Mouse (Mus musculus) limb, embryonic 10.5 days (tissue): ENCODE results near the gene Atraid. TPM values are rescaled to one million over a fixed set of nuclear protein-coding genes. Genes with fewer than 3 reads are reported as not detected.
A peak's percentile ranks its signal among the peaks of the same experiment; 100 is the strongest.
"Not testable (repeated sequence)": the region's sequence is repeated elsewhere in the genome, so short reads cannot be mapped to it uniquely, and the experiment has no call there.

Experiments
- DNase-seq: peaks from one replicate; pipeline ENCODE4 v3.0.0-alpha.2; 2017; ENCODE audit warnings: low spot score
- H3K27ac ChIP-seq: fragments of 300-500 bp; sonication (generic); 2 replicates; pipeline ENCODE4 v1.5.1; 2016; ENCODE audit warnings: mild to moderate bottlenecking
- H3K27me3 ChIP-seq: fragments of 300-500 bp; sonication (generic); 2 replicates; pipeline ENCODE4 v1.6.1; 2016; ENCODE audit warnings: low read depth, mild to moderate bottlenecking; ENCODE audit not compliant: poor library complexity, severe bottlenecking
- H3K36me3 ChIP-seq: fragments of 300-500 bp; sonication (generic); 2 replicates; pipeline ENCODE4 v1.6.1; 2016; ENCODE audit warnings: mild to moderate bottlenecking, moderate library complexity
- H3K4me1 ChIP-seq: fragments of 300-500 bp; sonication (generic); 2 replicates; pipeline ENCODE4 v1.6.1; 2016
- H3K4me3 ChIP-seq: fragments of 300-500 bp; sonication (generic); 2 replicates; pipeline ENCODE4 v1.5.1; 2016; ENCODE audit warnings: mild to moderate bottlenecking, moderate library complexity
- H3K9me3 ChIP-seq: fragments of 300-500 bp; sonication (generic); replicated peaks from 2 replicates; pipeline ENCODE4 v1.6.1; 2016; ENCODE audit warnings: mild to moderate bottlenecking
- WGBS: fragments of 180-500 bp; shearing (Covaris S2); methylation state at CpG from one replicate; pipeline ENCODE4 v1.1.7; 2016; 5-methylcytosine and 5-hydroxymethylcytosine counted together
- polyA plus RNA-seq: library from polyadenylated mRNA; unstranded; fragments of >200 nt; fragmentation: Nextera tagmentation; extraction: Ambion mirVana; gene quantifications from 2 replicates; pipeline ENCODE4 v1.2.1, GENCODE M21; 2016

Gene Atraid
- polyA plus RNA-seq, 1 experiment from 2014 or later = 69.7 TPM

DNA sequence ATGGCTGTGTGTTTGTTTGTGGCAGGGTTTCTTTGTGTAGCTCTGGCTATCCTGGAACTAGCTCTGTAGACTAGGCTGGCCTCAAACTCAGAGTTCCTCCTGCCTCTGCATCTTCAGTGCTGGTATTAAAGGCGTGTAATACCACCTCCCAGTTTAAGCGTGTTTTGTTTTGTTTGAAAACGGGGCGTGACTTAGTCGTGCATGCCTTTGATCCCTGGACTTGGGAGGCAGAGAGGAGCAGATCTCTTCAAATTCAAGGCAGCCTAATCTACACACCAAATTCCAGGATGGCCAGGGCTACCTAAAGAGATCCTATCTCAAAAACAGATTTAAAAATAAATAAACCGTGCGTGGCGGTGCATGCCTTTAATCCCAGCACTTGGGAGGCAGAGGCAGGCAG lies 16.6 kb upstream of the Atraid start:
- no peaks in the 10 kb centered on the region for H3K27me3 ChIP-seq
- peaks cover 6% of the 10 kb centered on the region for H3K36me3 ChIP-seq
- no peak for DNase-seq
- H3K9me3 ChIP-seq = no peaks in the 10 kb centered on the region
- H3K27ac ChIP-seq = no peak overlapping the region
- H3K4me3 ChIP-seq = no peak overlapping the region
- WGBS = 88% methylated on average over 8 of the region's 8 CpGs
- H3K4me1 ChIP-seq = no peaks in the 10 kb centered on the region

DNA sequence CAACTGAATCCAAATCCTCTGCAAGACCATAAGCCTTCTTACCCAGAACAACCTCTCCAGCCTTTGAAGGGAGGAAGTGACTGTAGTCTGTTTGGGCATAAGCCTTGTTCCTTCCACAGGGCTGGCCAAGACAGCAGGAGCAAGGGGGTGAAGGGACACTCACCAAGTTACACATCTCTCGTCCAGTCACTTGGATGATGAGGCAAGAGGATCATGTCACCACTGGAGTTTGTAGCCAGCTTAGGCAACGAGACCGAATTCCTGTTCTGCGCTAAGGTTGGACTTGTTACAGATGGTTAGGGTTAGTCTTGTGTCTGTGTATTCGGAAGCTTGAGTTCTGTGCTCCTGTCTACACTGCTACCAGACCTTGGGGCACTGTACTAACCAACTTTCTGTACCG lies 13.4 kb upstream of the Atraid start:
- Histone ChIP-seq H3K27me3 (no peaks in the 10 kb centered on the region), H3K36me3 (peaks cover 31% of the 10 kb centered on the region), H3K27ac (no peak overlapping the region), H3K9me3 (no peaks in the 10 kb centered on the region), H3K4me3 (no peak overlapping the region), H3K4me1 (no peaks in the 10 kb centered on the region)
- no peak for DNase-seq
- WGBS = 95% methylated on average over 6 of the region's 6 CpGs

- 82% methylated on average over 11 of the region's 11 CpGs for WGBS
- H3K4me1 ChIP-seq, H3K27me3 ChIP-seq, H3K4me3 ChIP-seq, H3K9me3 ChIP-seq, DNase-seq, H3K27ac ChIP-seq: not testable (repeated sequence)
- H3K36me3 ChIP-seq = peaks cover 49% of the 10 kb centered on the region
These were observed 11.6 kb upstream of the Atraid start for GRCm38 (mm10) chr5:31036556-31036955.

GRCm38 (mm10) chr5:31038171-31038845 lies 9.8 kb upstream of the Atraid start:
- H3K4me3 ChIP-seq = no peak overlapping the region
- H3K36me3 ChIP-seq = peaks cover 54% of the 10 kb centered on the region
- H3K27ac ChIP-seq = no peak overlapping the region
- no peaks in the 10 kb centered on the region for H3K9me3 ChIP-seq
- 90% methylated on average over 7 of the region's 7 CpGs for WGBS
- DNase-seq = no peak
- H3K27me3 ChIP-seq = no peaks in the 10 kb centered on the region
- no peaks in the 10 kb centered on the region for H3K4me1 ChIP-seq

- H3K27me3 ChIP-seq = no peaks in the 10 kb centered on the region
- peaks cover 9% of the 10 kb centered on the region for H3K4me1 ChIP-seq
- no peak for DNase-seq
- H3K27ac ChIP-seq = no peak overlapping the region
- no peak overlapping the region for H3K4me3 ChIP-seq
- 94% methylated on average over 6 of the region's 6 CpGs for WGBS
- H3K36me3 ChIP-seq = peaks cover 14% of the 10 kb centered on the region; the same call in 1 of the 2 replicates
- no peaks in the 10 kb centered on the region for H3K9me3 ChIP-seq
These were observed 1.7 kb upstream of the Atraid start for GRCm38 (mm10) chr5:31046416-31046815.

DNA sequence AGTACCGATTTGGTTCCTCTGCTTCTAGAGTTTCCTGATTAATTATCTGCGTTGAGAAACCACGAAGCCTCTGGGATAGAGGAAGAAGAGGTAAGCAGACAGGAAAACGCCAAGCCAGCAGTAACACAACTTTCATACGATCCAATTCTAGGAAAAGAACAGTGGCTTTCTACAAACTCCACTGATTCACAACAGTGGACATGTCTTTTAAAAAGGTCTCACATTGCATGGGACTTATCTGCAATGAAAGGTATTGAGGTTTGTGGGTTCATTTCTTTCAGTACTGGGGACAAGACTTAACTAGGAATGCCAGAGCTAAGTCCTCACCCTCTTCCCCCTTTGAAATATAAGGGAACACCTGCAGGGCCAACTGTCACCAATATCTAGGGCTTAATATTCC lies 1.0 kb upstream of the Atraid start:
- H3K9me3 ChIP-seq = no peaks in the 10 kb centered on the region
- 84% methylated on average over 5 of the region's 5 CpGs for WGBS

GRCm38 (mm10) chr5:31048763-31049641 lies 890 bp downstream of the Atraid start, which contains the start of gene Slc5a6:
Slc5a6 (minus strand) TSS chr5:31048924.
- H3K4me3 ChIP-seq = peak within 1 kb of the TSS; percentile 78
- H3K36me3 ChIP-seq = 0 out of 2 replicates have a peak, but pooled peaks cover 3% of the 10 kb centered on the region
- H3K27me3 ChIP-seq = no peaks in the 10 kb centered on the region
- no peaks in the 10 kb centered on the region for H3K9me3 ChIP-seq
- peaks cover 12% of the 10 kb centered on the region for H3K4me1 ChIP-seq
- 1% methylated on average over 23 of the region's 23 CpGs for WGBS
- H3K27ac ChIP-seq = peak within 1 kb of the TSS; percentile 91
- peak; percentile 52 for DNase-seq

More for the DNA sequence above, 1.0 kb upstream of the Atraid start:
- H3K36me3 ChIP-seq = peaks cover 8% of the 10 kb centered on the region; the same call in 1 of the 2 replicates
- H3K27me3 ChIP-seq = no peaks in the 10 kb centered on the region
- H3K4me3 ChIP-seq = peak overlapping the region; percentile 78
- no peak overlapping the region for H3K27ac ChIP-seq
- peaks cover 9% of the 10 kb centered on the region for H3K4me1 ChIP-seq
- DNase-seq = no peak

- Histone ChIP-seq H3K9me3 (no peaks in the 10 kb centered on the region), H3K36me3 (no peaks in the 10 kb centered on the region), H3K4me3 (no peak overlapping the region), H3K27me3 (no peaks in the 10 kb centered on the region), H3K27ac (no peak overlapping the region), H3K4me1 (peaks cover 19% of the 10 kb centered on the region)
- DNase-seq = no peak
These were observed 2.3 kb downstream of the Atraid start for GRCm38 (mm10) chr5:31050427-31050826.

GRCm38 (mm10) chr5:31053728-31054127 lies 5.6 kb downstream of the Atraid start:
- 60% methylated on average over 4 of the region's 4 CpGs for WGBS
- Histone ChIP-seq H3K27ac (peak overlapping the region; percentile 91), H3K36me3 (peaks cover 23% of the 10 kb centered on the region), H3K4me1 (peaks cover 22% of the 10 kb centered on the region), H3K4me3 (peak overlapping the region; percentile 72)
- DNase-seq, H3K27me3 ChIP-seq, H3K9me3 ChIP-seq: not testable (repeated sequence)

GRCm38 (mm10) chr5:31054261-31055215 lies 6.4 kb downstream of the Atraid start, which contains the start of gene Cad:
Cad (plus strand) TSS chr5:31054780.
- Histone ChIP-seq H3K4me1 (peaks cover 22% of the 10 kb centered on the region), H3K36me3 (peaks cover 31% of the 10 kb centered on the region), H3K4me3 (peak within 1 kb of the TSS; percentile 72), H3K27ac (peak within 1 kb of the TSS; percentile 91), H3K9me3 (no peaks in the 10 kb centered on the region), H3K27me3 (no peaks in the 10 kb centered on the region)
- under 1% methylated on average over 64 of the region's 64 CpGs for WGBS
- peak; percentile 95 for DNase-seq

DNA sequence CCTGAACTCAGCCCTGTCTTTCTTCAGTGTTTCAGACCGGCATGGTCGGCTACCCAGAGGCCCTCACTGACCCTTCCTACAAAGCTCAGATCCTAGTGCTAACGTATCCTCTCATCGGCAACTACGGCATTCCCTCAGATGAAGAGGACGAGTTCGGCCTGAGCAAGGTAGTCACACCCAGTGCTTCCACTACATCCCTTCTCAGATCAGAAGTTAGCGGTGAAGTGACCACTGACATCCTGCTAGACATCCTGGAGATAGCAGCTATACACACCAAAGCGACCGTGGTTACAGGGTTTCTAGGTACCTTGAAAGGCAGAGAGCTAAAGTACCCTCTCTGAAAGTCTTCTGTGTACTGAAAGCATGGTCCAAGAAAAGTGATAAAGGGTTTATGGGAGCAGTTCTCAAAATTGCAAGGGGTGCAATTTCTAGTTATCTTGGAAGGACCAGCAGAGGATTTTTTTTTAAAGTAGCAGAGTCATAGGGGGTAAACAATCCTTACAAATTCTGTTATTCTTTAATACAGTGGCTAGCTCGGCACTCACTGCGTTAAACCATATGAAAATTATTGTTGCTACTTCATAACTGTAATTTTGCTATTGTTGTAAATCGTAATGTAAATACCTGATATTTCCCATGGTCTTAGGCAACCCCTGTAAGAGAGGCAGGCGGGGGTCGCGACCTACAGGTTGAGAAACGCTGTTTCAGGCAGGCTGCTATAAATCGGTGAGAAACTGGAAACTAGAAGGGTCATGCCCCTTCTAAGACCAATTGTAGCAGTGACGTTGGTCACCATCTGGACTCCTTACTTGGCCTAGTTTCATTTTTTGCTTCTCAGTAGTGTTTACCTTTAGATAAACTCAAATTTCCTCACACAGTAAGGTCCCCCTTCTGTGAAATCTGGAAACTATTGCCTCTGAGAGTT lies 7.4 kb downstream of the Atraid start:
- no peaks in the 10 kb centered on the region for H3K27me3 ChIP-seq
- peak; percentile 42 for DNase-seq
- peaks cover 40% of the 10 kb centered on the region for H3K36me3 ChIP-seq

More for the DNA sequence above, 7.4 kb downstream of the Atraid start:
- Histone ChIP-seq H3K9me3 (no peaks in the 10 kb centered on the region), H3K27ac (peak overlapping the region; percentile 91), H3K4me3 (peak overlapping the region; percentile 72), H3K4me1 (peaks cover 22% of the 10 kb centered on the region)
- WGBS = 15% methylated on average over 19 of the region's 19 CpGs
